Mouse (Mus musculus): ENCODE results near the gene Pdcd6ip. TPM values are rescaled to one million over a fixed set of nuclear protein-coding genes. Genes with fewer than 3 reads are reported as not detected.

The Pdcd6ip gene
- polyA plus RNA-seq (2014; fragmentation: Nextera tagmentation; extraction: Ambion mirVana): 22.7 and 41.3 TPM in 2 replicates

DNA sequence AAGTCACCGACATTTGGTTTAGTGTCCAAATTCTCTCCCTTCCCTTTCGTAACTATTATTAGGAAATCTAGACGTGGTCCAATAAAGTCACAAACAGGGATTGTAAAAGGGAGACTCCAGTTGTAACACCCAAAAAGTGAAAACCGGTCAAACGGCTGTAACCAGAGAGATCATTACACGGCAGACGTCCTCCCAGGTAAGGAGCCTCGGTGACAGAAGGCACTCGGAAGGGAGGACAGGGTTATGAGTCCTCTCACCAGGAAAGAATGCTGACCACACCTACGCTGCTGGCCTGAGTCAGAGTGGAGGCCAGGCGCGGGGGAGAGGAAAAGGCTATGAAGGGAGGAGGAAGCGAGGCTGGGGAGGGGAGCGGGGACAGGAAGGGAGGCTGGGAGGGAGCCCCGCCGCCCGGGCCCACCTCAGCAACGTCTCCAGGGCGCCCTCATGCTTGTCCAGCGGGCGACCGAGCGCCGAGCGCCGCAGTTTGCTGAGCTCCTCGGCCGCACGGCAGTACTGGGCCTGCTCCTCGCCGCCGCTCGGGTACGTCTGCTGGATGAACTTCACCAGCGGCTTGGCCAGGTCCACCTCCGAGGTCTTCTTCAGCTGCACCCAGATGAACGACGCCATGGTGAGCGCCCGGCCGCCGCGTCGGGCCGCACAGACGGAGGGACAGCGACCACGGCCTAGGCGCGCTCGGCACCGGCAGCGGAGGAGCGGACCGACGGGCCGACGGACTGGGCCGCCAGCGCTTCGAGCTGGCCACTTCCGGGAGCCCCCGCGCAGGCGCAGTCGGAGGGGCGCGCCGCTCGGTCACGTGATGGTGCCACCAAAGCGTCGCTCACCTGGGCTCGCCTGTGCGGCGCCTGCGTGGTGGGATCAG lies at the start of gene Pdcd6ip:
Gene Pdcd6ip (minus strand): TSS at position 779 of the 880 bp plus-strand sequence.
- peaks cover 21% of the 10 kb centered on the region for H3K4me1 ChIP-seq (ENCODE audit: control insufficient read depth, insufficient read depth, low read length)
- H3K4me2 ChIP-seq (ENCODE audit: low read length): peak within 1 kb of the TSS; percentile 72
- peak; percentile 96 for DNase-seq
- peak within 1 kb of the TSS; percentile 98 for H3K4me3 ChIP-seq (replicated peaks; ENCODE audit: low read depth, low read length)
- WGBS: 2% methylated on average over 77 of the region's 77 CpGs
- no peaks in the 10 kb centered on the region for H3K36me3 ChIP-seq (ENCODE audit: control insufficient read depth, insufficient read depth, low read length)
- H3K9ac ChIP-seq (replicated peaks; ENCODE audit: low read length): peak within 1 kb of the TSS; percentile 85
- no peaks in the 10 kb centered on the region for H3K9me3 ChIP-seq (ENCODE audit: control insufficient read depth, low read length)
- peak; percentile 94 for ATAC-seq (ENCODE audit: low FRiP score, low TSS enrichment)
- H3K27ac ChIP-seq (replicated peaks; ENCODE audit: low read depth, low read length): peak within 1 kb of the TSS; percentile 78
- H3K27me3 ChIP-seq (ENCODE audit: control insufficient read depth, insufficient read depth, low read length): no peaks in the 10 kb centered on the region

DNA sequence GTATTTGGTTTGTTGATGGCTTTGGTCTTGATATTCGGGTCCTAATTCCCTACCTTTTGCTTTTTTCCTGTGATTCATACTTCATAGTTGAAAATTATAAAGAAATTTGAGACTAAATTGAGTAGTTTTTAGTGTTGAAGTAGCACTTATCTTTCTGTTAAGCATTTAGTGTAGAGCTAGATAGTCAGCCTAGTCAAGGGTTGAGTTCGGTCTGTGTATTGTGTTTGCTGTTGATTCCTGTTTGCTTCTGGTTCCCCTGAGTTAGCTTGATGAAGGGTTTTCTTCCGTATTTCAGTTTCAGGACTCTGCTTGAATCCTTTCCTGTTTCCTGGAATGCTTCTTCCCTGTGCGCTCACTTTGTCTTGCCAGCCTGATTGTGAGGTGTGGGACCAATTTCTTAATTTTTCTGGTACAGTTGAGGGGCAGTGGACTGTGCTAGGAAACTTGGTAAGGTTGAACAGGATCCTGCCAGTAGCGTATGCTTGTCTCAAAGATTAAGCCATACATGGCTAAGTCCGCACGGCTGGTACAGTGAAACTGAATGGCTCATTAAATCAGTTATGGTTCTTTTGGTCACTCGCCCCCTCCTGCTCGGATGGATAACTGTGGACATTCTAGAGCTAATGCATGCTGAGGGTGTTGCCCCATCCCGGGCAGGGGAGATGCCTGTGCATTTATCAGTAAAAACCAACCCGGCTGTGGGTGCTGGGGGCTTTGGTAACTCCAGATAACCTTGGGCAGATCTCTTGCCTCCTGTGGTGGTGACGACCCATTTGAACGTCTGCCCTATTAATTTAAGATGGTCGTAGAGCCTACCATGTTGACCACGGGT lies 48.0 kb upstream of the Pdcd6ip start:
- DNase-seq (no peak), ATAC-seq (ENCODE audit: low FRiP score, low TSS enrichment) (no peak)
- no peaks in the 10 kb centered on the region for H3K4me1 ChIP-seq (ENCODE audit: control insufficient read depth, insufficient read depth, low read length)
- H3K4me2 ChIP-seq (ENCODE audit: low read length): no peak overlapping the region
- H3K27ac ChIP-seq (replicated peaks; ENCODE audit: low read depth, low read length): no peak overlapping the region
- H3K4me3 ChIP-seq (replicated peaks; ENCODE audit: low read depth, low read length): no peak overlapping the region
- H3K27me3 ChIP-seq (ENCODE audit: control insufficient read depth, insufficient read depth, low read length): no peaks in the 10 kb centered on the region
- H3K9ac ChIP-seq (replicated peaks; ENCODE audit: low read length): no peak overlapping the region
- H3K9me3 ChIP-seq (ENCODE audit: control insufficient read depth, low read length): 0 out of 2 replicates have a peak, but pooled peaks cover 3% of the 10 kb centered on the region
- 90% methylated on average over 15 of the region's 15 CpGs for WGBS
- 0 out of 2 replicates have a peak, but pooled peaks cover 3% of the 10 kb centered on the region for H3K36me3 ChIP-seq (ENCODE audit: control insufficient read depth, insufficient read depth, low read length)

DNA sequence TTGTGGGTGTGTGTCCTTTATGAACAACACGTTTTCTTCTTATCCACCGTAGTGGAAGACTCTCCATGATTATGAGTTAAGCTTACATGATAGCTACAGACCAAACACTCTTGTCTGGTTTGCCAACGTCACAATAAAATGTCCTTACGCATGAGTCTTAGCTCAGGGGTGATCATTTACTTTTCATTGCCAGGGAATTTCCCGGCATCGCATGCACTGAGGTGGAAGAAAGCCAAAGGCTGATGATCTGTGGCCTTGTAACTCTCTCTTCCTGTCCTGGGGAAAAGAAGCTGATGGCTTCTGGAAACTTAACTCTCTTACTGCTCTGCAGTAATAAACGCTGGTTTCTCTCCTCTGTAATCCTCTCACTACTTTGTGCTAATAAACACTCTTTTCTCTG lies 41.3 kb upstream of the Pdcd6ip start:
- Histone ChIP-seq H3K4me3 (replicated peaks; ENCODE audit: low read depth, low read length) (no peak overlapping the region), H3K27ac (replicated peaks; ENCODE audit: low read depth, low read length) (no peak overlapping the region), H3K9ac (replicated peaks; ENCODE audit: low read length) (no peak overlapping the region), H3K36me3 (ENCODE audit: control insufficient read depth, insufficient read depth, low read length) (no peaks in the 10 kb centered on the region), H3K4me2 (ENCODE audit: low read length) (no peak overlapping the region), H3K4me1 (ENCODE audit: control insufficient read depth, insufficient read depth, low read length) (no peaks in the 10 kb centered on the region), H3K9me3 (ENCODE audit: control insufficient read depth, low read length) (no peaks in the 10 kb centered on the region), H3K27me3 (ENCODE audit: control insufficient read depth, insufficient read depth, low read length) (no peaks in the 10 kb centered on the region)
- ATAC-seq (ENCODE audit: low FRiP score, low TSS enrichment): no peak
- WGBS: 92% methylated on average over 7 of the region's 7 CpGs
- DNase-seq: no peak

GRCm38 (mm10) chr9:113743291-113743690 lies 35.2 kb upstream of the Pdcd6ip start:
- no peak overlapping the region for H3K4me2 ChIP-seq (ENCODE audit: low read length)
- 57% methylated on average over 3 of the region's 3 CpGs for WGBS
- 0 out of 2 replicates have a peak, but pooled peaks cover 4% of the 10 kb centered on the region for H3K4me1 ChIP-seq (ENCODE audit: control insufficient read depth, insufficient read depth, low read length)
- ATAC-seq (ENCODE audit: low FRiP score, low TSS enrichment) (no peak), DNase-seq (peak; percentile 2)
- H3K9ac ChIP-seq (replicated peaks; ENCODE audit: low read length): no peak overlapping the region
- H3K9me3 ChIP-seq (ENCODE audit: control insufficient read depth, low read length): no peaks in the 10 kb centered on the region
- no peak overlapping the region for H3K4me3 ChIP-seq (replicated peaks; ENCODE audit: low read depth, low read length)
- no peaks in the 10 kb centered on the region for H3K27me3 ChIP-seq (ENCODE audit: control insufficient read depth, insufficient read depth, low read length)
- H3K27ac ChIP-seq (replicated peaks; ENCODE audit: low read depth, low read length): no peak overlapping the region
- no peaks in the 10 kb centered on the region for H3K36me3 ChIP-seq (ENCODE audit: control insufficient read depth, insufficient read depth, low read length)

- no peak overlapping the region for H3K27ac ChIP-seq (replicated peaks; ENCODE audit: low read depth, low read length)
- H3K4me3 ChIP-seq (replicated peaks; ENCODE audit: low read depth, low read length): peak overlapping the region; percentile 94
- no peaks in the 10 kb centered on the region for H3K9me3 ChIP-seq (ENCODE audit: control insufficient read depth, low read length)
- H3K4me2 ChIP-seq (ENCODE audit: low read length): peak overlapping the region; percentile 65
- H3K9ac ChIP-seq (replicated peaks; ENCODE audit: low read length): peak overlapping the region; percentile 67
- DNase-seq: peak; percentile 76
- no peaks in the 10 kb centered on the region for H3K27me3 ChIP-seq (ENCODE audit: control insufficient read depth, insufficient read depth, low read length)
- ATAC-seq (ENCODE audit: low FRiP score, low TSS enrichment): no peak
- 0 out of 2 replicates have a peak, but pooled peaks cover 4% of the 10 kb centered on the region for H3K4me1 ChIP-seq (ENCODE audit: control insufficient read depth, insufficient read depth, low read length)
- 4% methylated on average over 17 of the region's 17 CpGs for WGBS
- H3K36me3 ChIP-seq (ENCODE audit: control insufficient read depth, insufficient read depth, low read length): no peaks in the 10 kb centered on the region
These were observed 34.3 kb upstream of the Pdcd6ip start for GRCm38 (mm10) chr9:113742361-113742794.

GRCm38 (mm10) chr9:113741637-113742137 lies 33.6 kb upstream of the Pdcd6ip start:
- DNase-seq: no peak
- peak; percentile 82 for ATAC-seq (ENCODE audit: low FRiP score, low TSS enrichment)
- no peaks in the 10 kb centered on the region for H3K9me3 ChIP-seq (ENCODE audit: control insufficient read depth, low read length)
- WGBS: 0% methylated on average over 64 of the region's 64 CpGs
- peak overlapping the region; percentile 67 for H3K9ac ChIP-seq (replicated peaks; ENCODE audit: low read length)
- no peaks in the 10 kb centered on the region for H3K36me3 ChIP-seq (ENCODE audit: control insufficient read depth, insufficient read depth, low read length)
- H3K27ac ChIP-seq (replicated peaks; ENCODE audit: low read depth, low read length): peak overlapping the region; percentile 55
- H3K4me3 ChIP-seq (replicated peaks; ENCODE audit: low read depth, low read length): peak overlapping the region; percentile 94
- peak overlapping the region; percentile 65 for H3K4me2 ChIP-seq (ENCODE audit: low read length)
- H3K27me3 ChIP-seq (ENCODE audit: control insufficient read depth, insufficient read depth, low read length): no peaks in the 10 kb centered on the region
- H3K4me1 ChIP-seq (ENCODE audit: control insufficient read depth, insufficient read depth, low read length): 0 out of 2 replicates have a peak, but pooled peaks cover 4% of the 10 kb centered on the region

DNA sequence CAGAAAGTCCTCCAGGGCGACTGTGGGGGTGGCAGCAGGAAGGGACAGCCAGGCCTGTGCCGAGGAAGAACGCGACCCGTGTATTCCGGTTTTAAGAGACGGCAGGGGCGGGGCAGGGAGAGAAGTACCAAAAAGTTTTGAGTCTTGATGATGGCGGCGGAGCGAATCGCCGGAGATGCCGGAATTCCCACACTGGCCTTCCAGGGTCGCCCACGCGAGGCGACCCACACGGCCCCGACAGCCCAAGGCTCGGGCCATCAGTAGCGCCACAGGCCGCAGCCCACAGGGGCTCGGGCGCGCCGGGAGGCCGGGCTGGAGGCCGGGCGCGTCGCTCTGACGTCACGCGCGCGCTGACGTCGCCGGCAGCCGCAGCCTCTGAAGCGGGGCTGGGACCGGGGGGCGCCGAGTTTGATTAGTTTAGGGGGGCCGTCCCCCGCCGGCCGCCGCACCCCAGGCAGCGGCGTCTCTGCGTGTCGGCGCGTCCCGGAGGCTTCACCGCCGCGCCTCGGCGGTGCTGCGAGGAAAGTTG lies 33.1 kb upstream of the Pdcd6ip start, which contains the start of gene Clasp2:
Gene Clasp2 (plus strand): TSS at position 366 of the 529 bp plus-strand sequence.
- H3K9me3 ChIP-seq (ENCODE audit: control insufficient read depth, low read length): no peaks in the 10 kb centered on the region

GRCm38 (mm10) chr9:113738941-113739340 lies 30.9 kb upstream of the Pdcd6ip start:
- Histone ChIP-seq H3K27me3 (ENCODE audit: control insufficient read depth, insufficient read depth, low read length) (no peaks in the 10 kb centered on the region), H3K9ac (replicated peaks; ENCODE audit: low read length) (no peak overlapping the region), H3K9me3 (ENCODE audit: control insufficient read depth, low read length) (no peaks in the 10 kb centered on the region), H3K36me3 (ENCODE audit: control insufficient read depth, insufficient read depth, low read length) (no peaks in the 10 kb centered on the region), H3K4me3 (replicated peaks; ENCODE audit: low read depth, low read length) (no peak overlapping the region), H3K4me1 (ENCODE audit: control insufficient read depth, insufficient read depth, low read length) (0 out of 2 replicates have a peak, but pooled peaks cover 4% of the 10 kb centered on the region), H3K4me2 (ENCODE audit: low read length) (no peak overlapping the region), H3K27ac (replicated peaks; ENCODE audit: low read depth, low read length) (no peak overlapping the region)
- WGBS: 84% methylated on average over 6 of the region's 6 CpGs
- no peak for ATAC-seq (ENCODE audit: low FRiP score, low TSS enrichment)
- DNase-seq: no peak

More for the DNA sequence above, 33.1 kb upstream of the Pdcd6ip start, which contains the start of gene Clasp2:
- DNase-seq (peak; percentile 93), ATAC-seq (ENCODE audit: low FRiP score, low TSS enrichment) (peak; percentile 97)
- Histone ChIP-seq H3K4me3 (replicated peaks; ENCODE audit: low read depth, low read length) (peak within 1 kb of the TSS; percentile 94), H3K27me3 (ENCODE audit: control insufficient read depth, insufficient read depth, low read length) (no peaks in the 10 kb centered on the region), H3K27ac (replicated peaks; ENCODE audit: low read depth, low read length) (peak within 1 kb of the TSS; percentile 55), H3K9ac (replicated peaks; ENCODE audit: low read length) (peak within 1 kb of the TSS; percentile 67), H3K36me3 (ENCODE audit: control insufficient read depth, insufficient read depth, low read length) (no peaks in the 10 kb centered on the region), H3K4me2 (ENCODE audit: low read length) (peak within 1 kb of the TSS; percentile 65), H3K4me1 (ENCODE audit: control insufficient read depth, insufficient read depth, low read length) (0 out of 2 replicates have a peak, but pooled peaks cover 4% of the 10 kb centered on the region)
- under 1% methylated on average over 63 of the region's 63 CpGs for whole genome bisulfite sequencing
